Mouse (Mus musculus) brain, embryonic 14.5 days (tissue): ENCODE measurements around the gene Stk38. TPM values are rescaled to one million over a fixed set of nuclear protein-coding genes. Genes with fewer than 3 reads are reported as not detected.
A peak's percentile ranks its signal among the peaks of the same experiment; 100 is the strongest.

Experiments used
- DNase-seq: peaks from one replicate; pipeline ENCODE4 v3.0.0-alpha.2; 2011; ENCODE audit warnings: low read depth
- CTCF ChIP-seq: fragments of 200-500 bp; IDR thresholded peaks from 2 replicates; pipeline ENCODE4 v1.5.1; 2012; ENCODE audit warnings: inconsistent platforms, mild to moderate bottlenecking, moderate library complexity, borderline replicate concordance; ENCODE audit not compliant: insufficient read depth, insufficient read length; ENCODE audit errors: extremely low read depth
- POLR2A ChIP-seq: fragments of 200-500 bp; IDR thresholded peaks from 2 replicates; pipeline ENCODE4 v1.6.1; 2012; ENCODE audit warnings: mild to moderate bottlenecking, inconsistent platforms, borderline replicate concordance; ENCODE audit not compliant: poor library complexity, insufficient read depth, insufficient read length, severe bottlenecking; ENCODE audit errors: extremely low read depth
- polyA plus RNA-seq: library from polyadenylated mRNA; depleted of rRNA; stranded (reverse); fragments of >200 nt; gene quantifications from 2 replicates; pipeline ENCODE4 v1.2.3, GENCODE M21; 2012; rRNA removed

Gene Stk38
- polyA plus RNA-seq, 1 experiment, result 125 TPM

DNA sequence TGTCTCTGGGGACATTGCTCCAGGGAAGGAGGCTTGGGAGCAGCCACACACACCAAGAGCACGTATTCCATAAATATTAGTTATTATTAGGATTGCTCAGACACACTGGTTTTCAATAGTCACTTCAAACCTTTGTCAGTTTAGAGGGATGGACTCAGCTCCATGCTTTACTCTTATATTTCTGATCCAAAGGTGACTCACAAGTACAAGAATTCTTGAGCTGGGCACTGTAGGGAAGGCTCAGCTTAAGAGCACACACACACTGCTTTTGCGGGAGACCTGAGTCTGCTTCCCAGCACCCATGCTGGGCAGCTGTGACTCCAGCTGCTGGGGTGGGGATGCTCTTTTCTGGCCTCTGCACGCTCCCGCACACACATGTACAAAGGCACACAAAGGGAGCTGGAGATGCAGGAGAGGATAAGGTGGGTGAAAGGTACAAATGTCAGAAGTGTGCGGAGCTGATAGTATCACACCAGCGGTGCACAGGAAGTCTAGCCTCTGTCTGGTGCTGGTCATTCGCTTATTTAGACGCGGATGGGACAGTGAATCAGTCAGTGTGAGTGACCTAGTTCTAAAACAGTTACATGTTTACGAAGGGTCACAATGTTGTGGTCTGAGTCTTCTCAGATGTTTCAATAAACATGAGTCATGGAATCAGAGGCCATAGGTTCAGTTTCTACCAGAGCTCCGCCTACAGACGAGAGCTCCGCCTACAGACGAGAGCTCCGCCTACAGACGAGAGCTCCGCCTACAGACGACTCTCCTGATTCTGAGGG lies 76.2 kb downstream of the Stk38 start:
- no peak for TF ChIP-seq POLR2A
- no peak for TF ChIP-seq CTCF
- no peak for DNase-seq

GRCm38 (mm10) chr17:28930392-28931074 lies 77.3 kb downstream of the Stk38 start:
- peak; percentile 87 for DNase-seq
- TF ChIP-seq CTCF, result peak; percentile 23; the same call in 1 of the 2 replicates
- no peak for TF ChIP-seq POLR2A

DNA sequence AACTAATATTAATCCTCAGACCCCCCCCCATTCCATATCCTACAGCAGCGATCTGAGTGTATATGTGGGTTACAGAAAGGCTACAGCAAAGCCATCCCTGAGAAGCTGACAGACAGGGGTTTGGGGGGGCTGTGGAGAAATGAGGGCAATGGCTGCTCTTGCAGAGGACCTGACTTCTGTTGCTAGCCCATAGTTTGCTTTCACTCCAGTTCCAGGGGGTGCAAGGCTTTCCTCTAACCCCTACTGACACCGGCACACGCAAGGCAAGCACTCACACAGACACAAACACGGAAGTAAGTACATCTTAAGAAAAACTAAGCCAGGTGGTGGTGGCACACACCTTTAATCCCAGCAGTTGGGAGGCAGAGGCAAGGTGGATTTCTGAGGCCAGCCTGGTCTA lies 78.4 kb downstream of the Stk38 start:
- DNase-seq, result no peak
- TF ChIP-seq POLR2A (no peak), CTCF (no peak)

DNA sequence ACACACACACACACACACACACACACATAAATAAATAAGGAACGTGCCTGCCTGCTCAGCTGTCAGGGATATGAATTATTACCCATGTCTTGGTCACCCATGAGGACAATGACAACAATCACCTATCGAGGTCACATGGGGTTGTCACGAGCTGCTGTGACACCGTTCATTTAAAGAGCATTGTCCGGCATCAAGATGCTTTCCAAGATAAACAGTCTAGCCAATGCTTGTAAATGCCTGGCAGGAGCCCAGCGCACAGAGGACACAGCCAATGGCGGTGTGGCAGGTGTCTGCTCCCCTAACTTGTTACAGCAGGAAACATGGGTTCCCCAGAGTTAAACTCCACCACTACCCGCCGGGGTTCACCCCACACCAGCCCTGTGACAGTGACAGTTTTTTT lies 79.8 kb downstream of the Stk38 start:
- TF ChIP-seq CTCF, result no peak
- no peak for TF ChIP-seq POLR2A
- no peak for DNase-seq

DNA sequence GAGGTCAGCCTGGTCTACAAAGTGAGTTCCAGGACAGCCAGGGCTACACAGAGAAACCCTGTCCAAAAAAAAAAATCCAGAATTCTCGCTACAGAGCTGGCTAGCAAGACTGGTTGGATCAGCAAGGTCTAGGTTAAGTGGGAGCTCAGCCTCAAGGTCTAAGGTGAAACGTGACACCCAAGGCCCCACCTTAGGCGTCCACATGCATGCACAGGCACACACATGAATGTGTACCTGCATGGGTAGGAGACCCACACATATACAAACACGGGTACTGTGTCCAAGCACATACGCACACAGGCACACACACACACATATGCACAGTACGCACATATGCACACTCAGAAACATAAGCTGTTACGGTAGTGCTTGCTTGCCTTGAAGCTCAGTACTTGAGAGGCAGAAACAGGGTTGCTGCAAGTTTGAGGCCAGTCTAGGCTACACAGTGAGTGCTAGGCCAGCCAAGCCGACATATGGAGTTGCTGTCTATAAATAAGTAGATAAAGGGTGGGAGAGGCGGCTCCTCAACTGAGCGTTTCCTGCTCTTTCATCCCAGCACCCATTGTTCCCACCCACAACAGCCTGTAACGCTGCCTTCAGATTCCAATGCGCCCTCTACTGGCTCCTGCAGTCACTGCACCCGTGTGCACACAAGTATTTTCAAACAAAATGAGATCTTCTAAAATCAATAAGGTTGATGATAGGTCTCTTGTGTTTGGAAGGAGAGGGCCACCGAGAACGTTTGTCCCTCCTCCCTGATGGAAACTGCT lies 80.7 kb downstream of the Stk38 start:
- TF ChIP-seq CTCF (peak; percentile 74), POLR2A (no peak)
- peak; percentile 65 for DNase-seq

DNA sequence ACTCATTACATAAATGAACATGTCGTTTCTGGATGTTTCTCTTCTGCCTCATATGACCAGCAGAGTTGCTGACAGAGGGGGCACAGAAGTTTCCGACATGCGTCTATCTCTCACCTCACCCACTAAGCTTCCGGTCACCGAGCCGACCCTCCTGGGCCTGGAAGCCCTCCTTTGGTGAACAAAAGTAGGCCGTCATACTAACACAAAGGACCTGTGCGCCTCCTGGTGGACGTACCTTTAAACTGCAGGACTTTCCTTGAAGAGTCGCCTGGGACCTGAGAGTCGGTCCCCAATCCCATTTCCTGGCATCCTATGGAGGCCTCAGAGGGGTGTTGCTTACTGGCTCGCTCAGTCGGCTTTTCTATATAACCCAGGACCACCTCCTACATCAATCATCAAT lies 81.4 kb downstream of the Stk38 start:
- DNase-seq, result peak; percentile 88
- TF ChIP-seq POLR2A, result no peak
- TF ChIP-seq CTCF, result peak; percentile 88

DNA sequence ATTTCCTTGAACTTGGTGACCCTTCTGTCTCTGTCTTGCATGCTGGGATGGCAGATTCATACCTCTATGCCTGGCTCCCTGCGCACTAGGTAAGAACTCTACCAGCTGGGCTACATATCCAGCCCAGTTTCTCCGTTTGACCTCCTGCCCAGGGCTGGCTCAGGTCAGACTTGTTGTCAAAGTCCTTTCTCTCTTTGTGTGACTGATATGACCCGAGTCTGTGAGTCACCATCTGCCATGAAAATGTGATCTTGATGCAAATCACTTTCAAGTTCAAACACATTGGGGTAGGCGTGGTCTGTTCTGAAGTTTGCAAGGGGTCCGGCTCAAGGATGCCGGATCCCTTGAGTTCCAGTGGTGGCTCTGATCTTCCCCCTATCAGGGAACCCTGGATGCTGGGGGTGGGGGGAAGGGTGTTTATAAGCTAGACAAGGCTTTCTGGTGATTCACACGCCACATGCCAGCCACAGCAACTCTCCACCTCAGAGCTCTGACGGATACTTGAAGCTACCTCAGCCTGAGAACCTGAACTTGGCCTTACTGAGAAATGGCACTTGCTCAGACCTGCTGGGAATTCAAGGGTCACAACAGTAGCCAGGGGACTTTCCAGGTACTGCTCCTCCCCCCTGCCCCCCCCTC lies 82.7 kb downstream of the Stk38 start:
- no peak for TF ChIP-seq POLR2A
- no peak for TF ChIP-seq CTCF
- DNase-seq, result no peak

DNA sequence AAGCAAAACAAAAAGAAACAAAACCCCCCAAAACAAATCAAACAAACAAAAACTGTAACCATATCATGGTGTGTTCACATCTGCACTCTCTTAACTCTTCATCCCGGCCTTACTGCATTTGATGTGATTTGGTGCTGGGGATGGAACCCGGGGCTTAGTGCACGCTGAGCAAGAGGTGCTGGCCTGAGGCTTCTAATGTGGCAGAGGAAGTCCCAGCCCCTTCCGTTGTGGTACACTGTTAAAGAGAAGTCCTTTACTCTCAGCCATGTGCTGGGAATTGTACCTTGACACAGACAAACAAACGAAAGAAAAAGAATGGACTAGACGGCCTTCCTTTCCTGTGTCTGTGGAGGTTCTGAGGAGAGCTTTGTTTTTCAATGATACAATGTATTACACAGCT lies 85.7 kb downstream of the Stk38 start:
- TF ChIP-seq POLR2A, result no peak
- no peak for TF ChIP-seq CTCF
- no peak for DNase-seq

DNA sequence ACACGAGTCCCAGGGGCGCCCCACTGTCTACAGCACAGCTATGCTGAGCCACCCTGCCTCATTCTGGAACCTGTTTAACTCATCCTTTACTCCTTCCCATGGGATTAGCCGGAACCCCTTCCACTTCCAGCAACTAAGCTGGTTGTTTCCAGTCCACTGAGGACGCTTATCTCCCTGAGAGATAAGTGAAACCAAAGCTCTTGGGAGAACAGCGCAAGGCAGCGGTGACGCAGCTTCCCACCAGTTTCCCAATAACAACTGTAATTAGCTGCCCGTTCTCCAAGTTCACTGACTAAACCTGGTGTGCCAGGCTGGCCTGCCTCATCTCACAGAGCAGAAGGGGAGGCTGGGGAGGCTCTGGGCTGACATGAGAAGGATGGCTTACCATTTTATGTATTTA lies 86.7 kb downstream of the Stk38 start:
- no peak for TF ChIP-seq POLR2A
- no peak for TF ChIP-seq CTCF
- DNase-seq, result no peak

Other genes starting within 250 kb of the Stk38 start
- gene Mapk13, start 238.7 kb downstream of the Stk38 start, polyA plus RNA-seq, result 1.3 and 2.1 TPM in 2 replicates
- 46.1 and 47.5 TPM in 2 replicates for gene Brpf3, start 206.9 kb downstream of the Stk38 start, polyA plus RNA-seq
- gene Pnpla1, start 149.6 kb downstream of the Stk38 start, polyA plus RNA-seq, result 0.23 TPM in 1 of 2 replicates, not detected in the other
- gene 4930539E08Rik, start 92.7 kb downstream of the Stk38 start, polyA plus RNA-seq, result 0.69 and 0.98 TPM in 2 replicates
- not detected in 2 replicates for gene Pxt1, start 64.2 kb downstream of the Stk38 start, polyA plus RNA-seq
- gene Kctd20, start 56.0 kb downstream of the Stk38 start, polyA plus RNA-seq, result 73.1 and 75.8 TPM in 2 replicates
- 330 and 391 TPM in 2 replicates for gene Srsf3, start 24.6 kb upstream of the Stk38 start, polyA plus RNA-seq
- gene Cdkn1a, start 83.0 kb upstream of the Stk38 start, polyA plus RNA-seq, result 23.9 and 28.9 TPM in 2 replicates
- 0.23 and 0.49 TPM in 2 replicates for gene Rab44, start 106.2 kb upstream of the Stk38 start, polyA plus RNA-seq
- gene Cpne5, start 230.2 kb upstream of the Stk38 start, polyA plus RNA-seq, result 29.4 and 37.8 TPM in 2 replicates